Mouse (Mus musculus) spleen, adult 12 weeks (tissue): Measurements from ENCODE around the gene Dagla.

Source experiments
- DNase-seq: peaks from one replicate; pipeline ENCODE4 v3.0.0; 2022; ENCODE audit warnings: low spot score

Gene Dagla

GRCm38 (mm10) chr19:10307351-10307750 lies 2.7 kb upstream of the Dagla start:
- no peak for DNase-seq

- no peak for DNase-seq
Observed at GRCm38 (mm10) chr19:10306521-10307243, 2.0 kb upstream of the Dagla start.

- DNase-seq: no peak
Observed at GRCm38 (mm10) chr19:10305640-10306039, 963 bp upstream of the Dagla start.

DNA sequence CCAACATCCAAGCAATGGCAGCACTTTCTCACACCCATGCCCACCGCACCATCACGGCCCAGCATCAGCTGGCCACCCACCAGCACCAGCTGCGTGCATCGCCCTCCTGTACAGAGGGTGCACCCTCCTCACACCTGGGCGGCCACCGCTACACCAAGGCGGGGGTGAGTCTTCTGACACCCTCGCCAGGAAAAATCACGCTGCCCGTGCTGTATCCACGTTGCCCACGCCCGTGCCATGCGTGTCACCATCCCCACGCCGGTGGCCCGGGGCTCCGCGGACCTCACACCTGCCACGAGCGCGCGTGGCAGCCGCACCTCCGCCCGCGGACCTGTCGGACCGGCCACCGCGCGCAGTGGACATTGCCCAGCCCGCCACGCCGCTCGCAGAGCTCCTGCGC lies 282 bp downstream of the Dagla start:
- no peak for DNase-seq

GRCm38 (mm10) chr19:10302852-10303251 lies 1.8 kb downstream of the Dagla start:
- no peak for DNase-seq

DNA sequence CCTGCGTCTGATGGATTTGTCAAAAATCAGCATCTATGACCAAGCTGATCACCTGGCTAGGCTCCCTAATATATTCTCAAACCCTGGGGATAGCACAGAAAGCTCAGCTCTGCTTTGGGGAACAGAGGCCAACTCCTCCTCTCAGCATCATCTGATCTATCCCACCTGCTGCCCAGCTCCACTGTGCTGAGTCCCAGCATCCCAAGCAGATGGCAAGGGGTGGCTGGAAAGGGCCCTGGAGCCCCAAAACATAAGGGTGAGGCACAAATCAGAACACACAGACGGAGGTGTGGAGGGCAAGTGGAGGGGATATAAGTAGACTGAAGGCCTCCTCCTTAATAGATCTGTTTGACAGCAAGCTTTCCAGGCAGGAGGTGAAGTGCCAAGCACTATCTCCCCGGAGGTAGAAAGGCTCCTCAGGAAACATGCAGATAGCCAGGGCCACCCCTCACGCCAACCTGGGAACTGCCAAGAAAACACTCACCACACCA lies 2.8 kb downstream of the Dagla start:
- DNase-seq: no peak

- DNase-seq: no peak
Observed at GRCm38 (mm10) chr19:10301263-10301662, 3.4 kb downstream of the Dagla start.

DNA sequence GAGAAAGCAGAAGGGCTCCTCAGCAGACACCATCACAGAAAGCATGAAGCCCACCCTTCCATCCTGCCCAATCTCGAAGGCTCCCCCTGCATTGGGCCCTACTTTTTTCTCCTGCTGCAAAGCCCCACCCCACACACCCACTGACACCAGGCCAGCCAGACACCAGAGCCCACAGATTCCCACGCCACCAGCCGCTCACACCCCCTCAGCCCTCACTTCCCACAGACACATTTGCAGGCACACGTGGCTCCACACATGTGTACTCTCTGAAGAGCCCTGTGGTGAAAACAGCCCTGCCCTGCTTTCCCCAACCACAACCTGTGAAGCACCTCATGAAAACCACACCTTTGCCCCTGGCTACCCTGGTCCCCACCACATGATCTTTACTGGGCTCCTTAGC lies 3.9 kb downstream of the Dagla start:
- no peak for DNase-seq

DNA sequence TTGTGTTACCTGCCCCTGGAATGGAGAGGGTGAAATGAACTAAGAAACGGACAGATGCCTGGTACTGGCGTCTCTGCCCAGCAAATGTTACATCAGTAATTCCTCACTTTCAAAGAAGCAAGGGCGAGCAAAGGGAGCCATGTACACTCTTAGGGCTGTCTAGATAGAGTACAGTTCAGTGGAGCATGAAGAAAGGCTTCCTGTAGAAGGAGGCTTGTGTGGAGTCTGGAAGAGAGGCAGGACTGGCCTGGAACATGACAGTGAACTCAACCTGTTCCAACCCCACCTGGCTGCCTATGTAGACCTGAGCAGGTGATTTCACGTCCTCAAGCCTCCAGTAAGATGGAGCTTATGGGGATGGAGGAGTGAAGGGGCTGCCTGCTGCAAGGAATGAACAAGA lies 6.4 kb downstream of the Dagla start:
- DNase-seq: no peak

- no peak for DNase-seq
Observed at GRCm38 (mm10) chr19:10297041-10297503, 7.6 kb downstream of the Dagla start.

DNA sequence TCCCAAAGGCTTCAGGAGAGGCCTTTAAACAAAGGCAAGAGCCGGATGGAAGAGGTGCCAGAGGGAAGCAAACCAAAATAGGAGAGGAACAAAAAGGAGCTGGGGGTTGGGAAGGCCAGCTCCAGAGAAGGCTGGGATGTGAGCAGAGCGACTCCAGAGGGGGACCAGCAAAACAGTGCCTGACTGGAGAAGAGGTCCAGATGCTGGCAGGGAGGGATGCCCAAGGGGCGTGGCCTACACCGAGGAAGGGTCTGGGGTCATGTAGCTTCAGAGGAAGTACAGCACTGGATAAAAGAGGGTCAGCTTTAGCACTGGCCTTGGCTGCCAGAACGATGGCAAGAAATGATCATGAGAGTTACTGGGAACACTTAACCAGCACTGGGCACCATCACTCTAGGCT lies 8.4 kb downstream of the Dagla start:
- DNase-seq: no peak

DNA sequence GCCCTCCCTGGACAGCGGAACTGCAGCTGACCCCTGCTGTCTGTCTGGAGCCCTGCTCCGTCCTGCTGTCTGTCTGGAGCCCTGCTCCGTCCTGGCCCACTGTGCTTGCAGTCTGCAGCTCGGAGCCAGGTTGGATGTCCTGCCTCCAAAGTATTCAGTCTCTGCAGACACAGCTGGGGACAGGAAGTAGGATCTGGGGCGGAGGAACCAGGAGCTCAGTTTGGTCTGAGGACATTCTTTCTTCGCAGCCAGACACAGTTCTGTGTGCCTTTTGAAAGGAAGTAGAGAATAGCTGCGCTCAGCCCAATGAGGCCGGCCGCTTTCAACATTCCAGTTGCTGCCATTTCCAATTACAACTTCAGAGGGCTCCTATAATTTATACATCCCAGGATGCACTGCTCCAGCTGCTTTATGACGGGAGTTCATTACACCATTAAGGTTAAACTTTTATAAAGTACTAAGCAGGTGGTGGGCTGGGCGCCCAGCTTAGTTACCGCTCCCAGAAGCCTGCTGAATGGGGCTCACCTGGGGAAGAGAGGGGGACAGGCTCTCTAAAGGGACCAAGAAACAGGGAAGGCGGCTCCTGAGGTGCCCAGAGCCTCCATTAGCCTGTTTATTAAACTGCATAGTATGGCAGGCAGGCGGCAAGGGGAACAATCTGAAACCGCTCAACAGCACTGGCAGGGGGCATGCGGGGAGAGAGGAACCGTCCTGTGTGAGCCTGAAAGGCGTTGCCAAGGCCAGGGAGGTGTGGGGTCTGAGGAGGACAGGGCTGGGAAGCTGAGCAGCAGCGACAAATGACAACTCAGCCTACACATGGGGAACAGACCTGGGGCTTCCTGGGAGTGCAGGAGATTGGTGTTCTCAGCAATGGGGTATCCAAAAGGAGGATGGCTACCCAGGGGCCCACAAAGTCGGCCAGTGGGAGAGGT lies 9.8 kb downstream of the Dagla start:
- DNase-seq: no peak

GRCm38 (mm10) chr19:10293987-10294386 lies 10.7 kb downstream of the Dagla start:
- DNase-seq: no peak

- DNase-seq: no peak
Observed at GRCm38 (mm10) chr19:10291896-10292490, 12.7 kb downstream of the Dagla start.

GRCm38 (mm10) chr19:10290153-10290945 lies 14.3 kb downstream of the Dagla start:
- DNase-seq: no peak

- no peak for DNase-seq
Observed at GRCm38 (mm10) chr19:10289609-10290150, 15.0 kb downstream of the Dagla start.

DNA sequence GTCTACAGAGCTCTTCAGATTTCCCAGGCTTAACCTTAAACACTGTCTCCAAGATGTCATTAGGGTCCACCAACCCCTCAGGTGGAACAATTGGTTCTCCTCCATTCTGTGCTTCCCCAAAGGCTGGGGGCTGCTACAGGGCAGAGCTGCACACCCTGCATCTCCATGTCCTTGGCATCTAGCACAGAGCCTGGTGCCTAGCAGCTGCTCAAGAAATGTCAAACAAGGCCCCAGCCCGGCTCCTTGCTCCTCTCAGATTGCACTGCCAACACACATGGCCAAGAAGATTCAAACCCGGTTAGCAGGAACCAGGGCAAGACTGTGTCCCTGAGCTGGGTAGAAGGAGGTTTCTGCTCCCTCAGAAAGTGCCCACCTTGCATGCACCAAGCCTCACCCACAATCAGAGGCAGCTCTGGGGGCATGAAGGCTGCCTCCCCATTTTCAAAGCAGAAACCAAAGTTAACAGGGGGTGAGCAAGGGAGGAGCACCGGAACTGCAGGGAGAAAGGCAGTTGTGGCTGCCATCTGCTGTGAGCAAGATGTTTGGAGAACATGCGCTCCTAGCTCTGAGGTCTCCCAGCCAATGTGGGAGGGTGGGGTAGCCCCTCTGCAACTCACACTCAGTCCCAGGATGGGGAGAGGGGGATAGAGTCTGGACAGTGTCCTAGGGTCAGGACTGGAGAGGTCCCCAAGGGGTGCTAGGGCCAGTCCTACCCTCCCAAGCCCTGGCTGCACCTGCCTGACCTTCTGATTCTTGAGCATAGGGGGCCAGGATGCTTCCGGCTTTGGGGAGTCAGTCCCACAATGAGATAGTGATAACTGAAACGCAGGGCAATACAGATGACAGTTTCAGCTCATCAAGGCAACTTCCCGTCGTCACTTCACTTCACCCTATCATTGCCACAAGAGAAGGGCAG lies 16.3 kb downstream of the Dagla start:
- DNase-seq: no peak

GRCm38 (mm10) chr19:10286458-10286872 lies 18.2 kb downstream of the Dagla start:
- no peak for DNase-seq

GRCm38 (mm10) chr19:10280771-10281540 lies 23.7 kb downstream of the Dagla start:
- DNase-seq: no peak

- no peak for DNase-seq
Observed at GRCm38 (mm10) chr19:10279668-10280067, 25.0 kb downstream of the Dagla start.
